Mouse (Mus musculus): ENCODE measurements around the gene Grin2c. TPM values are rescaled to one million over a fixed set of nuclear protein-coding genes. Genes with fewer than 3 reads are reported as not detected.
A peak's percentile ranks its signal among the peaks of the same experiment; 100 is the strongest.

Gene Grin2c
- polyA plus RNA-seq, 1 experiment from 2014 or later: not detected

GRCm38 (mm10) chr11:115247945-115248344 is 19.1 kb downstream of the Grin2c start:
- ATAC-seq (no peak), DNase-seq (ENCODE audit: low read depth, low spot score) (no peak)
- ChIA-PET POLR2A (no interaction called here), CTCF (no interaction called here)
- TF ChIP-seq CTCF (IDR thresholded peaks at IDR 0.05): no peak
- in situ Hi-C loops (cut with MboI; ENCODE audit: low pct_unique_long_range_greater_than_20kb): no loop called here
- peaks cover 27% of the 10 kb centered on the region for H3K27me3 ChIP-seq

DNA sequence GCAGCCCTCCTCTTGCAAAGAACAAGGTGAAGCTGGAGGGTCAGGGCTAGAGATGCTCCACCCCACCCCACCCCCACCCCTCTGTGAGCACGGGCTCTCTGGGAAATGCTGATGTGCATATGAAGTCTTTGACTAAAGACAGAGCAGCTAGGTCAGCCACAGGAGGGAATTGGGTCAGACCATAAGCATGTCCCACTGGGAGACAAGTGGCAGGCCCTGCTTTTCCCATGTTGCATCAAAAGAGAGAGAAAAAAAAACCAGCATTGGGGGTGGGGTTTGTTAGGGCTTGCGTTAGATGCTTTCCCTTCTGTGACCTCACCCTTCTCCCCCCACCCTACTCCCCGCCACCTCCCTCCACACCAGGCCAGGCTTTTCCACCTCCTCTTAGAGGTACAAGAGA is 19.8 kb downstream of the Grin2c start:
- DNase-seq (ENCODE audit: low read depth, low spot score) (no peak), ATAC-seq (no peak)
- in situ Hi-C loops (cut with MboI; ENCODE audit: low pct_unique_long_range_greater_than_20kb): no loop called here
- ChIA-PET POLR2A (no interaction called here), CTCF (interaction anchor here (0.7 kb wide), 1 partner anchor 22 kb away, joined by 3 read pairs; no protein-coding TSS in a partner anchor)
- H3K27me3 ChIP-seq: peaks cover 27% of the 10 kb centered on the region
- TF ChIP-seq CTCF (IDR thresholded peaks at IDR 0.05): no peak

- H3K27me3 ChIP-seq: peaks cover 27% of the 10 kb centered on the region
- CTCF ChIA-PET: no interaction called here
- POLR2A ChIA-PET: no interaction called here
- ATAC-seq: no peak
- in situ Hi-C loops (cut with MboI; ENCODE audit: low pct_unique_long_range_greater_than_20kb): no loop called here
- no peak for DNase-seq (ENCODE audit: low read depth, low spot score)
- no peak for TF ChIP-seq CTCF (IDR thresholded peaks at IDR 0.05)
Observed at GRCm38 (mm10) chr11:115246386-115246785, 20.7 kb downstream of the Grin2c start.

DNA sequence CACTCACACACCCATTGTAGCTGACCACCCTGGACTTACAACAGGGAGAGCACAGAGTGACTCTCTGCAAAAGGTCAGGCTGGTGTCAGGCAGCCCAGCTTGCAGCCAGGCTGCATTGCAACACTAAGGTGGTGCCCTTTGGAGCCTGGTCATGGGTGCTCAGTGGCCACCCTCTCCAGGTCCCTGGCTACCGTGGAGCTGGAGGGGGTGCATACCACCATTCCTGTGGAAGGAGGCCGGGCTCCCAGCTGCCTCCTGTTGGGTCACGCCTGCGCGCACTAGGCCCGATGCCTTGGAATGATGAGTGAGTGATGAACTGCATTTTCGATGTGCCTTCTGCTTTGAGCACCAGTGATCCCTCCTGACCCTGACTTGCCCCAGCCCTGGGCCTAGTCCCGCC is 22.2 kb downstream of the Grin2c start:
- in situ Hi-C loops (cut with MboI; ENCODE audit: low pct_unique_long_range_greater_than_20kb): no loop called here
- no peak for TF ChIP-seq CTCF (IDR thresholded peaks at IDR 0.05)
- ChIA-PET CTCF (no interaction called here), POLR2A (no interaction called here)
- peak; percentile 20 for ATAC-seq
- no peak for DNase-seq (ENCODE audit: low read depth, low spot score)
- H3K27me3 ChIP-seq: peaks cover 13% of the 10 kb centered on the region

GRCm38 (mm10) chr11:115243783-115244182 is 23.3 kb downstream of the Grin2c start:
- H3K27me3 ChIP-seq: peaks cover 4% of the 10 kb centered on the region
- in situ Hi-C loops (cut with MboI; ENCODE audit: low pct_unique_long_range_greater_than_20kb): no loop called here
- no peak for ATAC-seq
- CTCF ChIA-PET: no interaction called here
- no peak for TF ChIP-seq CTCF (IDR thresholded peaks at IDR 0.05)
- POLR2A ChIA-PET: interaction anchor here (1.3 kb wide), 1 partner anchor 32 kb away, joined by 3 read pairs; no protein-coding TSS in a partner anchor
- DNase-seq (ENCODE audit: low read depth, low spot score): no peak

GRCm38 (mm10) chr11:115242746-115243145 is 24.3 kb downstream of the Grin2c start:
- ChIA-PET POLR2A (interaction anchor here (1.3 kb wide), 1 partner anchor 33 kb away, joined by 3 read pairs; no protein-coding TSS in a partner anchor), CTCF (no interaction called here)
- DNase-seq (ENCODE audit: low read depth, low spot score): no peak
- in situ Hi-C loops (cut with MboI; ENCODE audit: low pct_unique_long_range_greater_than_20kb): no loop called here
- H3K27me3 ChIP-seq: no peaks in the 10 kb centered on the region
- ATAC-seq: no peak
- no peak for TF ChIP-seq CTCF (IDR thresholded peaks at IDR 0.05)

GRCm38 (mm10) chr11:115241402-115241801 is 25.6 kb downstream of the Grin2c start:
- no peak for TF ChIP-seq CTCF (IDR thresholded peaks at IDR 0.05)
- ATAC-seq (no peak), DNase-seq (ENCODE audit: low read depth, low spot score) (no peak)
- H3K27me3 ChIP-seq: no peaks in the 10 kb centered on the region
- CTCF ChIA-PET: no interaction called here
- POLR2A ChIA-PET: no interaction called here
- in situ Hi-C loops (cut with MboI; ENCODE audit: low pct_unique_long_range_greater_than_20kb): no loop called here

DNA sequence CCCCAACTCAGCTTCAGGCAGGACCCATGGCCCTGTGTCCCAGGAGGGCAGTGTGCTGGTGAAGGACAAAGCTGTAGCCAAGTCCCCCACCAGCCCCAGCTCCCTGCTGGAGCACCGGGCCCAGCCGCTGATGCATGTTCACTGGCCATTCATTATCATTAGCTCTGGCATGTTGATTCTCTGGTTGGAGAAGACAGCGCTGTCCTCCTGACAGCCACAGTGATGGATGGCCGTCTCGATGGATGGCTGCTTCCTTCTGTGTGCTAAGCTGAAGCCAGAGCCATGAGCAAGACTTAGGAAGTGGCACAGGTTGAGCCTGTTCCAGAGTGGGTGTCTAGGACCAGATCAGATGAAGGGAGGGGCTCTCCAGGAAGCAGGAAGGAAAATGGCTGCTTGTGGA is 30.5 kb downstream of the Grin2c start:
- in situ Hi-C loops (cut with MboI; ENCODE audit: low pct_unique_long_range_greater_than_20kb): no loop called here
- CTCF ChIA-PET: interaction anchor here (0.9 to 1.8 kb wide), 3 partner anchors 11 to 117 kb away, joined by 3 to 9 read pairs (median 5); partner anchors contain the start of gene Fdxr
- DNase-seq (ENCODE audit: low read depth, low spot score) (no peak), ATAC-seq (no peak)
- POLR2A ChIA-PET: no interaction called here
- no peaks in the 10 kb centered on the region for H3K27me3 ChIP-seq
- TF ChIP-seq CTCF (IDR thresholded peaks at IDR 0.05): no peak

DNA sequence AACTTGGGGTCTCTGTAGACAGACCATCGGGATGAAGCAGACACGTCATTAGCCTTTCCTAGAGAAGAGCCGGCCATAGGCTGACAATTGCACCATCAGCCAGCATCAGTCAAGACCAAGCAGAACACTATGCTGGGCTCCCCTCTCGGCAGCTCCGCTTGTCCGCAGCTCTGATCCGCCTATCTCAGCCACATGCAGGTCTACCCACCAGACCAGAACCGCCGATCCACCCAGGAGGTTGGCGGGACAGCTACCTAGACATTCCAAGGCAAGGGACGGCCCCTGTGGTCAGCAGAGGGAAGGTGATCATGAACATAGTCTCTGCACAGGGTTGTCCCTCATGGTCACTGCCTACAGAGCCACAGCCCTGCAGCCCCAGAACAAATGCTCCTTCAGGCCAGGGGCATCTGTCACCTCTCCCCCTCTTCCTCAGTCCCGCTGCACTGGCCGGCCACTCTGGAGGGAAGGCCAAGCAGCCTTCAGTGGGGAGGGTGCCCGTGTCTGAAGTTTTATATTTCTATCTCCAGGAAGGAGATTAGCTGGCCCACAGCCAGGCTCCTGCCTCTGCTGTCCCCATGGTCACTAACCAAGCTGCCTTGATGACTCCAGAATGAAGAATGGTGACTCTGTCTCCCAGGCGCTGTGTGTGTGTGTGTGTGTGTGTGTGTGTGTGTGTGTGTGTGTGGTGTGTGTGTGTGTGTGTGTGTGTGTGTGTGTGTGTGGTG is 32.6 kb downstream of the Grin2c start:
- no peak for TF ChIP-seq CTCF (IDR thresholded peaks at IDR 0.05)
- ChIA-PET CTCF (no interaction called here), POLR2A (interaction anchor here (0.6 kb wide), 1 partner anchor 120 kb away, joined by 3 read pairs; no protein-coding TSS in a partner anchor)
- no peak for ATAC-seq
- no peak for DNase-seq (ENCODE audit: low read depth, low spot score)
- in situ Hi-C loops (cut with MboI; ENCODE audit: low pct_unique_long_range_greater_than_20kb): no loop called here
- no peaks in the 10 kb centered on the region for H3K27me3 ChIP-seq

DNA sequence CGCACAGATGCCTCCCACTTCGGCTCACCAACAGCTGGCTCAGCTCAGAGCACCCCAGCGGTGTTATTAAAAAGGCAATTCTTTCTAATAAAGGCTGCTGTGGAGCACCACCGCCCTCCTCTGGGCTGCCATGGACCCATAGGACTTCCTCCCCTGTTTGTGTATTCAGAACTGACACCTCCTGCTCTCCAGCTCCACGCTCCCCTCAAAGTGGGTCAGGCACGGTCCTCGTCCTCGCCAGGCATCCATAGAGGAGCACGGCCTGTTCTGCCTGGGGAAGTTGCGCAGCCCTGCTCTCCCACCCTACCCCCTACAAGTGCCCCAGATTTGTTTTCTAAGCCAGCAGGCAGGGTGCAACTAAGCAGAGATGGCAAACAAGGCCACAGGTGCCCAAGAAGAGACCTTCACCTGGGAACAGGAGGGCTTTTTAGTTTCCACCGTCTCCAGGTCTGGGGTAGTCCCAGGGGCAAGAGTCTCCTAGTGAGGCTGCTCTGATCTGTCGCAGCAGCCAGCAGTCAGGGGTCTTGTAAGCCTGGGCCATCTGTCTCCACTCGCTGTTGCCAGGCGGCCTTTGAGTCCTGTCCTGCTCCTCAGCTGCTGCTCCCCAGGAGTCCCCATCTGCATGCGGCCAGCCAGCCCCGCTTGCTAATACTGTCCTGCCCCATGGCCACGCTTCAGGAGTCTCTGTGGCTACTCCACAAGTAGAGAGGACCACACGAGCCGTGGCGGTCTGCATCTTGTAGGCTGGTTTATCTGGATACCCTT is 33.3 kb downstream of the Grin2c start:
- no peak for TF ChIP-seq CTCF (IDR thresholded peaks at IDR 0.05)

DNA sequence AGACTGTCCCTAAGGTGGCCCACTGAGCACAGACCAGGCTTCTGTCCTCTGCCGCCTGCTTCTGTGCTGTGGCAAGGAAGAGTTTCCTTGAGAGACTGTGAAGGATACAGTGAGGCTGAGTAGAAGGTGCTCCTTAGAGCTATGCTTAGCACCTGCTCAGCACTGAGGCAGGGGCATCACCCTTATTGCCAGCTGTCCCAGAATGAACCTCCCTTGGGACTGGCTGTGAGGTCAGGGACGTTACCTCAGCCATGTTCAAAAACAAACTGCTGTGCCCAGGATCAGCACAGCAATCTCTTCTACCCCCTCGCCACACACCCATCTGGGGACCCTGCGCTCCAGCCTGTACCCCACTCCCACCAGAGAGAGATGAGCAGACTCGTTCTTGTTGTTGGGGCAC is 34.2 kb downstream of the Grin2c start:
- POLR2A ChIA-PET: no interaction called here
- TF ChIP-seq CTCF (IDR thresholded peaks at IDR 0.05): no peak
- no peak for ATAC-seq
- in situ Hi-C loops (cut with MboI; ENCODE audit: low pct_unique_long_range_greater_than_20kb): no loop called here
- CTCF ChIA-PET: no interaction called here
- H3K27me3 ChIP-seq: no peaks in the 10 kb centered on the region
- no peak for DNase-seq (ENCODE audit: low read depth, low spot score)

More for the DNA sequence above, 33.3 kb downstream of the Grin2c start:
- ATAC-seq (no peak), DNase-seq (ENCODE audit: low read depth, low spot score) (no peak)
- no peaks in the 10 kb centered on the region for H3K27me3 ChIP-seq
- in situ Hi-C loops (cut with MboI; ENCODE audit: low pct_unique_long_range_greater_than_20kb): no loop called here
- ChIA-PET CTCF (no interaction called here), POLR2A (interaction anchor here (0.6 kb wide), 1 partner anchor 120 kb away, joined by 3 read pairs; no protein-coding TSS in a partner anchor)
